Mouse (Mus musculus) Patski (cell line): ENCODE measurements around the gene Pif1. TPM values are rescaled to one million over a fixed set of nuclear protein-coding genes. Genes with fewer than 3 reads are reported as not detected.

Experiments
- ATAC-seq: fragments of 100-300 bp; one replicate; pipeline ENCODE4 v1.8.0; 2021
- CTCF ChIA-PET: fragments of 350-600 bp; sonication (Branson Sonifier 250); formaldehyde crosslinking; loops from one replicate; lab custom pipeline; 2022; ENCODE audit warnings: inconsistent platforms; lab: Charles Lee
- POLR2A ChIA-PET: fragments of 350-600 bp; sonication (Branson Sonifier 250); formaldehyde crosslinking; loops from one replicate; lab custom pipeline; 2022; ENCODE audit warnings: antibody characterized with exemption, inconsistent platforms; lab: Charles Lee
- DNase-seq: peaks from one replicate; pipeline ENCODE4 v3.0.0-alpha.2; 2011; ENCODE audit warnings: low read depth, low spot score
- H3K27me3 ChIP-seq: fragments of 371-371 bp; one replicate; pipeline ENCODE4 v1.5.1; 2021
- CTCF ChIP-seq: fragments of 100-300 bp; IDR thresholded peaks from one replicate; pipeline ENCODE4 v1.5.1; 2021
- in situ Hi-C: fragments of 300-500 bp; cut with MboI; formaldehyde crosslinking; loops from 3 replicates; pipeline ENCODE4 v1.11.1; 2018; ENCODE audit warnings: low pct_unique_long_range_greater_than_20kb, mixed read lengths
- polyA plus RNA-seq: library from polyadenylated mRNA; unstranded; gene quantifications from one replicate; pipeline ENCODE4 v1.2.3, GENCODE M21; 2021

Pif1 gene
- polyA plus RNA-seq, 1 experiment from 2014 or later = 7.2 TPM

GRCm38 (mm10) chr9:65548311-65548710, 38.6 kb upstream of the Pif1 start:
- ATAC-seq = no peak
- in situ Hi-C loops = no loop called here
- CTCF ChIA-PET = no interaction called here
- H3K27me3 ChIP-seq = no peaks in the 10 kb centered on the region
- POLR2A ChIA-PET = interaction anchor here (1.0 kb wide), 1 partner anchor 32 kb away, joined by 3 read pairs; no protein-coding TSS in a partner anchor
- DNase-seq = no peak
- no peak for TF ChIP-seq CTCF

DNA sequence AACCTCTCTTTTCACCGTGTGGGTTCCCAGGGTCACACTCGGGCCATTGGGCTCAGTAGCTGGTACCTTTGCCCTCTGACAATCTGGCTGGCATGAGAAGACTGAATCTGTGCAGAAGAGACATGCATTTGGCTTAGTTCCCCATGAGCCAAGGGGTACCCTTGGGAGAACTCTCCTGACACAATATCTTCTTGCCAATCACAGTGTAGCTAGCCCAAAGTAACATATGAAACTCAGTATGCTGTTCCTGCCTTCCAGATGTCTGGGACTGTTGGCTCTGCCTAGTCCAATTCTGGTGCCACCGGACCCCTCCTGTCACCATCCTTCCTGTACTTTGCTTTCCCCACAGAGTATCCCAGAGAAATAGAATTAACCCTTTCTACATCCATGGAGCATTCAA, 37.8 kb upstream of the Pif1 start:
- TF ChIP-seq CTCF = no peak
- ChIA-PET CTCF (interaction anchor here (0.7 to 2.1 kb wide), 2 partner anchors 12 to 19 kb away, joined by 3 to 6 read pairs; no protein-coding TSS in a partner anchor), POLR2A (interaction anchor here (1.0 kb wide), 1 partner anchor 31 kb away, joined by 3 read pairs; no protein-coding TSS in a partner anchor)
- DNase-seq (no peak), ATAC-seq (no peak)
- H3K27me3 ChIP-seq = no peaks in the 10 kb centered on the region
- in situ Hi-C loops = no loop called here

DNA sequence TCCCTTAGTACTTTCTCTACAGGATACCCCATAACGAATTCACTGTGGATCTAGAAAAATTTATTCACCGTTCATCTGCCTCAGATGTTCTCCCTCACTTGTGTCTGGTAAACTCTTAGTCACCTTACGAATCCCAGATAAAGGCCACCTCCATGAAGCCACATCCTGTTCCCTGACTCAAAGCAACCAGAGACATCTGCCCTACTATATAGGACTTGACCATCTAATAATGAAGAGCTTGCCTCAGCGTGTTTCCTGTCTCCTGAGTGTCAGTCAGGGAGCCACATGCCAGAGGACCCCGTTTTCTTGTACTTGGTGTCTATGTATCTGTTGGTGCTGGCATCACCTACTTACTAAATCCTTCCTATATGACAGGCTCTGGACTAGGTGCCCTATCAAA, 37.3 kb upstream of the Pif1 start:
- TF ChIP-seq CTCF = no peak
- H3K27me3 ChIP-seq = no peaks in the 10 kb centered on the region
- in situ Hi-C loops = no loop called here
- ChIA-PET POLR2A (no interaction called here), CTCF (interaction anchor here (1.3 to 2.1 kb wide), 2 partner anchors 12 to 28 kb away, joined by 3 to 6 read pairs; no protein-coding TSS in a partner anchor)
- ATAC-seq (no peak), DNase-seq (no peak)

GRCm38 (mm10) chr9:65550079-65550831, 36.7 kb upstream of the Pif1 start:
- DNase-seq (no peak), ATAC-seq (peak; percentile 33)
- in situ Hi-C loops = no loop called here
- ChIA-PET CTCF (interaction anchor here (0.8 to 2.1 kb wide), 4 partner anchors 11 to 27 kb away, joined by 3 to 6 read pairs (median 4); no protein-coding TSS in a partner anchor), POLR2A (interaction anchor here (0.8 kb wide), 1 partner anchor 112 kb away, joined by 8 read pairs; no protein-coding TSS in a partner anchor)
- H3K27me3 ChIP-seq = no peaks in the 10 kb centered on the region
- no peak for TF ChIP-seq CTCF

DNA sequence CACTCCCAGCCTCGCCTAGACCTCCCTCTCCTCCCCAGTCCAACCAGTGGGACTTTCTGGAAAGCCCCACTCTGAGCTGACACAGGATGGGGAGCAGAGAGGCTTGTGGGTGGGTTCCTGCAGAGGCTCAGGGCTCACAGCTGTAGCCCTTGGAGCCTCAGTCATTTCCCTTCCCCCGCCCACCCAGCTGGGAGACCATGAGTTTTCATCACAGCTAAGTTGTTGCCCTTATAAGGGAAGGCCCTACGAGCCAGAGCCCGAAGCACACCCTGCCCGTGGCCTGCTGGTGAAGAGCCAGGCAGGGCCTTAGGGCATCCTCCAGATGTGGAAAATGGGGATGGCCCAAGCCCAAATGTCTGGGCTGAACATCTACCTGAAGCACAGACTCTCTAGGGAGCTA, 35.9 kb upstream of the Pif1 start:
- H3K27me3 ChIP-seq = no peaks in the 10 kb centered on the region
- DNase-seq (no peak), ATAC-seq (peak; percentile 76)
- no peak for TF ChIP-seq CTCF
- in situ Hi-C loops = no loop called here
- CTCF ChIA-PET = interaction anchor here (1.2 to 1.3 kb wide), 2 partner anchors 26 to 27 kb away, joined by 3 to 4 read pairs; no protein-coding TSS in a partner anchor
- POLR2A ChIA-PET = interaction anchor here (0.5 to 0.8 kb wide), 2 partner anchors 113 to 305 kb away, joined by 7 to 8 read pairs; no protein-coding TSS in a partner anchor

GRCm38 (mm10) chr9:65552141-65552540, 34.8 kb upstream of the Pif1 start:
- DNase-seq (no peak), ATAC-seq (no peak)
- in situ Hi-C loops = no loop called here
- POLR2A ChIA-PET = interaction anchor here (0.9 kb wide), 1 partner anchor 11 kb away, joined by 3 read pairs; no protein-coding TSS in a partner anchor
- CTCF ChIA-PET = interaction anchor here (1.1 to 1.4 kb wide), 2 partner anchors 8 to 28 kb away, joined by 3 read pairs; no protein-coding TSS in a partner anchor
- no peak for TF ChIP-seq CTCF
- no peaks in the 10 kb centered on the region for H3K27me3 ChIP-seq

DNA sequence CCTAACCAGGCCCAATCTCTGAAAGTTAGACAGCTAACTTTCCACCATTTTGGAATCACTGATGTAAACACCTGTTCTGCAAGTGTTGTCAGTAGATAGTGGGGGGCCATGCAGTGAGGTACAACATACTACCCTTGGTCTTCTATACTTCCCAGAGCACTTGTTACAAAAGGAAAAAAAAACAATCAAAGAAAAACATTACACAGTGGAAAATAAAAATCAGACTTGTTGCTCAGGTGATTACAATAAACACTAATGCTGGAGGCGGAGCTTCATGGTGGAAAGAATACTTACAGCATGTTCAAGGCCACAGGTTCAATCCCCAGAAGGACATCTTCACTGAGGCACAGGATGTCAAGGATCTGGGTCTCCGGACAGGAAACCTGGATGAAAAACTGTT, 34.2 kb upstream of the Pif1 start:
- POLR2A ChIA-PET = interaction anchor here (0.9 kb wide), 1 partner anchor 11 kb away, joined by 3 read pairs; no protein-coding TSS in a partner anchor
- no peak for DNase-seq

GRCm38 (mm10) chr9:65555001-65555405, 32.0 kb upstream of the Pif1 start:
- no peak for ATAC-seq
- POLR2A ChIA-PET = no interaction called here
- no peak for DNase-seq
- no peak for TF ChIP-seq CTCF
- no peaks in the 10 kb centered on the region for H3K27me3 ChIP-seq
- in situ Hi-C loops = no loop called here
- CTCF ChIA-PET = no interaction called here

More for the DNA sequence above, 34.2 kb upstream of the Pif1 start:
- CTCF ChIA-PET = interaction anchor here (1.1 to 1.4 kb wide), 2 partner anchors 8 to 28 kb away, joined by 3 read pairs; no protein-coding TSS in a partner anchor
- no peaks in the 10 kb centered on the region for H3K27me3 ChIP-seq
- TF ChIP-seq CTCF = no peak
- no peak for ATAC-seq
- in situ Hi-C loops = no loop called here

GRCm38 (mm10) chr9:65555621-65556020, 31.3 kb upstream of the Pif1 start:
- H3K27me3 ChIP-seq = no peaks in the 10 kb centered on the region
- no peak for ATAC-seq
- in situ Hi-C loops = no loop called here
- CTCF ChIA-PET = interaction anchor here (1.4 kb wide), 1 partner anchor 9 kb away, joined by 7 read pairs; no protein-coding TSS in a partner anchor
- no peak for DNase-seq
- no peak for TF ChIP-seq CTCF
- POLR2A ChIA-PET = no interaction called here

DNA sequence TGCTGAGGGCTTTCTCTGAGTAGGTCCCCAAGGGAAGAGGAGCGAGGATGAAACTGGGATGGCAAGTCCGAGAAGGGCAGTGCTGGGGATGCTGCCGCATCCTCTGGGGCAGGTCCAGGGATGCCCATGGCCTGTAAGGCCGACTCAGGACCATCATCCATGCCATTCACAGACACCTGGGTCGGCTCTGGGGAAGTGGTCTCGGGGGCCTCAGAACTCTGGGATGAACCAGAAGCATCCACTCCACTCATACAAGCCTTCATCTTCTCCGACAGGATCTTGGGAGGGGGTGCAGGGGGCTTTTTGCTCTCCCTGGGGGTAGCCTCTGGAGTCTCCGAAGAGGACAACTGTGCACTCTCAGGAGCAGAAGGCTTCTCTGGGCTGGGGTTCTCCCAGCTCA, 30.6 kb upstream of the Pif1 start:
- ATAC-seq = no peak
- CTCF ChIA-PET = interaction anchor here (1.4 kb wide), 1 partner anchor 10 kb away, joined by 7 read pairs; no protein-coding TSS in a partner anchor
- DNase-seq = no peak
- TF ChIP-seq CTCF = no peak
- in situ Hi-C loops = no loop called here
- POLR2A ChIA-PET = no interaction called here
- H3K27me3 ChIP-seq = no peaks in the 10 kb centered on the region
